Mouse (Mus musculus) olfactory bulb, adult 2 months (tissue): Measurements from ENCODE around the gene Trim54. TPM values are rescaled to one million over a fixed set of nuclear protein-coding genes. Genes with fewer than 3 reads are reported as not detected.

Experiments used
- H3K27ac ChIP-seq: fragments of 200-500 bp; 2 replicates; pipeline ENCODE4 v1.5.1; 2012; ENCODE audit warnings: low read depth, low read length; ENCODE audit not compliant: insufficient read depth
- H3K4me1 ChIP-seq: fragments of 200-500 bp; 2 replicates; pipeline ENCODE4 v1.6.1; 2012; ENCODE audit warnings: low read length; ENCODE audit not compliant: control insufficient read depth, insufficient read depth
- H3K4me3 ChIP-seq: fragments of 200-500 bp; 2 replicates; pipeline ENCODE4 v1.5.1; 2012; ENCODE audit warnings: mild to moderate bottlenecking, low read depth, low read length, moderate library complexity; ENCODE audit not compliant: insufficient read depth
- CTCF ChIP-seq: fragments of 200-500 bp; IDR thresholded peaks from 2 replicates; pipeline ENCODE4 v1.5.1; 2012; ENCODE audit warnings: low read depth, mild to moderate bottlenecking, low read length, moderate library complexity; ENCODE audit not compliant: insufficient read depth
- POLR2A ChIP-seq: fragments of 200-500 bp; IDR thresholded peaks from 2 replicates; pipeline ENCODE4 v1.6.1; 2012; ENCODE audit warnings: mild to moderate bottlenecking, low read depth, low read length, moderate library complexity; ENCODE audit not compliant: insufficient read depth
- WGBS: fragments of 180-500 bp; shearing (Covaris S2); methylation state at CpG from one replicate; pipeline ENCODE4 v1.1.7; 2018; 5-methylcytosine and 5-hydroxymethylcytosine counted together
- polyA plus RNA-seq: library from polyadenylated mRNA; stranded (reverse); fragments of >200 nt; gene quantifications from 2 replicates; pipeline ENCODE4 v1.2.4, GENCODE M21; 2012; ENCODE audit warnings: low replicate concordance; ENCODE audit not compliant: missing spikeins, insufficient read depth, insufficient read length

Trim54 gene
- not detected in 2 replicates for polyA plus RNA-seq

- Histone ChIP-seq H3K4me1 (no peaks in the 10 kb centered on the region), H3K27ac (no peak within 1 kb of the TSS), H3K4me3 (no peak within 1 kb of the TSS)
- TF ChIP-seq CTCF (no peak), POLR2A (no peak)
- WGBS = 50% methylated on average over 3 of the region's 3 CpGs
Measured at GRCm38 (mm10) chr5:31116354-31116753, at the start of gene Trim54. Gene Trim54, plus strand, starts transcription at chr5:31116712.

DNA sequence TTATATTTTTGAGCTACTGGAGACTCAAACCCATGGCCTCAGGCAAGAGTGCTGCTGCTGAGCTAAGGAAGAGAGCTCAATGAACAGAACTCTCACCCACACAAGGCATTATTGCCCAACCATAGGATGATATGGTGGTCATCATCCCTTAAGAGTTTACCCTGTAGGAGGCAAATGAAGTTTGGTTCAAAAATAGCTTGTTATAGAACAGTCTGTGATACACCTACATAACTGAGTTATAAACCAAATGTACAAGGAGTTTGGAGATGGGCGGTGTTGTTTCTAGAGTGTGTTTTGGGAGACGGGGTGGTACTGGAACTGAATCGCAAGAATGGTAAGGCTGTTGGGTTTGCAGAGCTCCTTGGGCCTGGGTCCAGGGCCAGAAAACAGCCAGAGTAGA lies 46.7 kb upstream of the Trim54 start:
- H3K4me1 ChIP-seq = no peaks in the 10 kb centered on the region
- 94% methylated on average over 3 of the region's 3 CpGs for WGBS
- no peak overlapping the region for H3K27ac ChIP-seq
- TF ChIP-seq POLR2A = no peak
- no peak for TF ChIP-seq CTCF
- no peak overlapping the region for H3K4me3 ChIP-seq

GRCm38 (mm10) chr5:31071059-31071458 lies 45.5 kb upstream of the Trim54 start:
- H3K27ac ChIP-seq = no peak overlapping the region
- TF ChIP-seq POLR2A (no peak), CTCF (no peak)
- no peak overlapping the region for H3K4me3 ChIP-seq
- H3K4me1 ChIP-seq = no peaks in the 10 kb centered on the region
- 81% methylated on average over 2 of the region's 2 CpGs for WGBS

DNA sequence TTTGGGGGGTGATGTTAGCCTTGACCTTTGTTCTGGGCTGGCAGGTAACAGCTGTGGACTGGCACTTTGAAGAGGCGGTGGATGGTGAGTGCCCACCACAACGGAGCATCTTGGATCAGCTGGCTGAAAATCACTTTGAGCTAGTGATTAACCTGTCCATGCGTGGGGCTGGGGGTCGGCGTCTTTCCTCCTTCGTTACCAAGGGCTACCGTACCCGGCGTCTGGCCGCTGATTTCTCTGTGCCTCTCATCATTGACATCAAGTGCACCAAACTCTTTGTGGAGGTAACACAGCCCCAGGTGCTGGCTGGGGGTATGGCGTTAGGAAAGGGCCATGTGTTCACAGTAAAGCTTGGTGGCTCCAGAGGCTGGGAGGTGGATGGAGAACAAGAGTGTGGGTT lies 44.7 kb upstream of the Trim54 start:
- no peak for TF ChIP-seq CTCF
- TF ChIP-seq POLR2A = no peak
- H3K4me1 ChIP-seq = no peaks in the 10 kb centered on the region
- H3K4me3 ChIP-seq = no peak overlapping the region
- 97% methylated on average over 11 of the region's 11 CpGs for WGBS
- H3K27ac ChIP-seq = no peak overlapping the region

GRCm38 (mm10) chr5:31073176-31073575 lies 43.3 kb upstream of the Trim54 start:
- no peak overlapping the region for H3K27ac ChIP-seq
- 91% methylated on average over 12 of the region's 12 CpGs for WGBS
- no peaks in the 10 kb centered on the region for H3K4me1 ChIP-seq
- H3K4me3 ChIP-seq = no peak overlapping the region
- no peak for TF ChIP-seq POLR2A
- no peak for TF ChIP-seq CTCF

DNA sequence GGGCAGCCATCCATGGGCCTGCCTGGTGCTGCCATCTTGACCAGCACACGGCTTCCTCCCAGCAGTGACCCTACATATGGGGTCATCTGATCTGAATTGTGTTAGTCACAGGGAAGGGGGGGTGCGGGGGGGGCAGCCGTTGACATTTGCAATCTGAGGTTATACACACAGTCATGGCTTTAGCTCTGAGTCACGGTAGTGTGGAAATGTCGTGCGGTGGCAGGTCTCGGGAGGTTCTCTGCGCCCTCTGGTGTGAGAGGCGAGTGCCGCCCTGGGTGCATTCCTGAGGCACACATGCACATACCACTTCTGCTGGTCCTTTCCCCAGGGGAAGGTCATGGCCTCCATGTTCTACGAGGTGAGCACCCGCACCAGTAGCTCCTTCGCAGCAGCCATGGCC lies 40.2 kb upstream of the Trim54 start:
- WGBS = 90% methylated on average over 13 of the region's 13 CpGs
- Histone ChIP-seq H3K27ac (no peak overlapping the region), H3K4me1 (peaks cover 8% of the 10 kb centered on the region), H3K4me3 (no peak overlapping the region)
- TF ChIP-seq POLR2A (no peak), CTCF (no peak)

GRCm38 (mm10) chr5:31080059-31080794 lies 36.3 kb upstream of the Trim54 start:
- TF ChIP-seq CTCF (no peak), POLR2A (no peak)
- whole genome bisulfite sequencing = 40% methylated on average over 13 of the region's 13 CpGs
- no peak overlapping the region for H3K27ac ChIP-seq
- H3K4me1 ChIP-seq = peaks cover 12% of the 10 kb centered on the region
- no peak overlapping the region for H3K4me3 ChIP-seq

DNA sequence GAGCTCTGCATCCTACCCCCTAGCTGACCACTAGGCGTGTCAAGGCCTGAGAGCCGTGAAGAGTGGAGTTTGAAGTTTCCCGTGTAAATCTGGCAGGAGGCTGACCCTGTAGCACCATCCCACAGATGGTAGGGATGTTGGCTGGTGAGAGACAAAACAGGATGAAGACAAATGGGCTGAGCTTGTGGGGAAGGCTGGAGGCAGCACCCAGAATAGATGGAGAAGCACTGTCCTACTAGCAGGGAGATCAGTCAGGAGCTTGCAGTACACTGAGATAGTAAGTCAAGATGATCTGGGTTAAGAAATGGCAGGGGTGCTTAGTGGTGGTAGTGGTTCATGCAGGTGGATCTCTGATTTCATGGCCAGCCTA lies 35.7 kb upstream of the Trim54 start:
- Histone ChIP-seq H3K27ac (no peak overlapping the region), H3K4me3 (no peak overlapping the region), H3K4me1 (peaks cover 12% of the 10 kb centered on the region)
- WGBS = 73% methylated on average over 3 of the region's 3 CpGs
- TF ChIP-seq POLR2A = no peak
- no peak for TF ChIP-seq CTCF

DNA sequence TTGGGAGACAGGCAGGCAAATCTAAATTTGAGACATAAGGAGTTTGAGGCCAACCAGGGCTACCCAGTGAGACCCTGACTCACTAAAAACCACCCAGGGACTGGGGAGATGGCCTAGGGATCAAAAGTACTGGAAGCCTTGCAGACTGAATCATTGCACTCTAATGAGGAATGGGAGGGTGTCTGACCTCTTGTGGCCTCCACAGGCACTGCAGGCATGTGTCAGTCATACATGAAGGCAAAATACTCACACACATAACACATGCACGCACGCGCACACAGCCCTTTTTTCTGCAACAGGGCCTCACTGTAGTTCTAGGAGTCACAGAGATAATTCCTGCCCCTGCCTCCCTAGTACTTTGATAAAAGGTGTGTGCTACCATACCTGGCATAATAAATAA lies 35.1 kb upstream of the Trim54 start:
- no peak overlapping the region for H3K27ac ChIP-seq
- 98% methylated on average over 3 of the region's 3 CpGs for WGBS
- H3K4me3 ChIP-seq = no peak overlapping the region
- H3K4me1 ChIP-seq = peaks cover 12% of the 10 kb centered on the region
- TF ChIP-seq POLR2A (no peak), CTCF (no peak)

DNA sequence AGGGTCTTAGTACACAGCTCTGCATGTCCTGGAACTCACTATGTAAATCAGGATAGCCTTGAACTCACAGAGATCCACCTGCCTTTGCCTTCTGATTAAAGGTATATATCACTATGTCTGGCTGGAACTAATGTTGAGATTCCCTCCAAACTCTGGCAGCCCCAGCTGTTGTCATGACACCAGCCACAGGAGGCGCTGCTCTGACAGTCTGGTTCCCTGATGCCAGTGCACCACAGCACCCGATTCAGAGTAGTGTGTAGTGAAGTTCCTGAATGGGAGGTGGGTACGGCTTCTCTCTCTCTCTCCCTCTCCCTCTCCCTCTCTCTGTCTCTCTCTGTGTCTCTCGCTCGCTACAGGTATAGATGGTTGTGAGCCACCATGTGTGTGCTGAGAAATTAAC lies 34.2 kb upstream of the Trim54 start:
- Histone ChIP-seq H3K4me1 (peaks cover 12% of the 10 kb centered on the region), H3K4me3 (no peak overlapping the region), H3K27ac (no peak overlapping the region)
- WGBS = 20% methylated on average over 5 of the region's 5 CpGs
- TF ChIP-seq POLR2A = no peak
- TF ChIP-seq CTCF = peak; percentile 43; the same call in 1 of the 2 replicates
